Mouse (Mus musculus): ENCODE results near the gene Filip1.

- TF ChIP-seq CTCF (IDR thresholded peaks at IDR 0.05 in 2 of 3, conservative IDR thresholded peaks at IDR 0.05 in 1 of 3; ENCODE audit: control insufficient read depth in 1 of 3, insufficient read depth in 1 of 3, low read depth in 2 of 3, low read length in 3 of 3, poor library complexity in 1 of 3, severe bottlenecking in 1 of 3) (no peak), ZKSCAN1 (IDR thresholded peaks at IDR 0.05; ENCODE audit: low read depth, low read length) (no peak), MAX (IDR thresholded peaks at IDR 0.05; ENCODE audit: low read length) (no peak), NELFE (IDR thresholded peaks at IDR 0.05; ENCODE audit: low read depth, low read length) (no peak), TCF12 (IDR thresholded peaks at IDR 0.05; ENCODE audit: low read depth, low read length) (no peak), ZC3H11A (IDR thresholded peaks at IDR 0.05; ENCODE audit: low read depth, low read length) (no peak), JUND (IDR thresholded peaks at IDR 0.05; ENCODE audit: low read depth, low read length) (no peak), TBP (IDR thresholded peaks at IDR 0.05; ENCODE audit: low read depth, low read length) (no peak), MXI1 (IDR thresholded peaks at IDR 0.05; ENCODE audit: low read depth, low read length) (no peak), MYC (IDR thresholded peaks at IDR 0.05; ENCODE audit: low read depth, low read length) (no peak)
Measured at GRCm38 (mm10) chr9:79923262-79923661, 89.4 kb downstream of the Filip1 start.

Data from MEL (cell line).